Mouse (Mus musculus) c-Kit-negative CD71-positive TER-119-positive erythroid progenitor cells, embryonic 14.5 days (primary cell): Measurements from ENCODE around the gene Pde5a.

Source experiments
- DNase-seq: peaks from one replicate; pipeline ENCODE4 v3.0.0-alpha.2; 2013; ENCODE audit warnings: low read depth, low spot score

The Pde5a gene

DNA sequence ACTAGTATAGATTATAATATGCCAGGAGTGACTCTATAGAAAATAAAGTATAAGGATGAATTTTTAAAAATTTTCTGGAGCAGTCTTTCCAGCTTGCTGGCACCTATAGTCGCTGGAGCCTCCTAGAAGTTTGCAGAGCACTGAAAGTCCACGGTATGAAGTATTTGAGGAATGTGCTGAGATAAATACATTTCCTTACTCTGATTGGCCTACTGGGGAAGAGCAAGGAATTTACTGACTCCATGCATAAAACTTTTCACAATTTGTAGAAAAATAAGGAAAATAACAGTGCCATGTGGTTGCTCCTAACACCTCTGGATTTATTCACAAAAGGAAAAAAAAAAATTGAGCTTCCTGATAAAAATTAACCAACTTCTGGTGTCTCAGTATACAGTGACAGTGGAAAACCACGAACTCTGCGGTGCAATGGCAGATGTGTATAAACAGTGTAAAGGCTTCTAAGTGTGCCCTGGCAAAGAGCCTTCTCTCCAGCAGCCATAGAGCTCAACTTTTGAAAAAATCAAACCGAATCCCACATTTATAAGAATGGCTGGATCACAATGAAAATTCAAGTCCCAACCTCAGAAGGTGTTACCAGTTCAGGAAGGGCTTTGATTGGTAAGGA is 119.8 kb downstream of the Pde5a start:
- no peak for DNase-seq

DNA sequence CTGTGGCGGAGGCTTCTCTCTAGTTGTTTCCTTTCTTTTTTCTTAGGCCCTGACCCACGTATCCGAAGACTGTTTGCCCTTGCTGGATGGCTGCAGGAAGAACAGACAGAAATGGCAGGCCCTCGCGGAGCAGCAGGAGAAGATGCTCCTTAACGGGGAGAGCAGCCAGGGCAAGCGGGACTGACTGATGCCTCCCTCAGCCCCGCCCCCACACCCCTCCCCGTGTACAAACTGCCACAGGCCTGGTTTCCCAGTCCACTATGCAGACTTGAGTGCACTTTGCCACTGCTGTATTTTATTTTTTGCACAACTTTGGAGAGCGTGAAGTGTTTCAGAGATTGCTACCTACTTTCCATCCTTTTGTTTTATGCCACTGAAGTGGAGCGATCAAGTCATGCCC is 126.4 kb downstream of the Pde5a start:
- no peak for DNase-seq

DNA sequence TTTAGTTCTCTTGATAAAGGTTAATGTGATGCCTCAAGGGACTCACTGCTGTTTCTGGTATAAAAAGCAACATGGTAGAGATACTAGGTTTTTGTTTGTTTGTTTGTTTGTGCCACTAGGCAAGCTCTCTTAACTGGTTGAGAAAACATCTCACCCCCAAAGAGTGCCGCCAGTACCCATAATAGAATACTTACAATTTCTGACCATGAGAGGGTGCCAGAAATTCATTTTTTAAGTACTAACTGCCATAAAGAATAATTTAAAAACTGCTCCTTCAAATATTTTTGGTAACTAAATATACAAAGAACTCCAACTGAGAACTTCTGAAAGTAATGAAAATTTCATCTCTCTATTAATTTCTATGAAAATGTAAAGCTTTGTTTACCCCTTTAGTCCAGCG is 131.1 kb downstream of the Pde5a start:
- DNase-seq = no peak

DNA sequence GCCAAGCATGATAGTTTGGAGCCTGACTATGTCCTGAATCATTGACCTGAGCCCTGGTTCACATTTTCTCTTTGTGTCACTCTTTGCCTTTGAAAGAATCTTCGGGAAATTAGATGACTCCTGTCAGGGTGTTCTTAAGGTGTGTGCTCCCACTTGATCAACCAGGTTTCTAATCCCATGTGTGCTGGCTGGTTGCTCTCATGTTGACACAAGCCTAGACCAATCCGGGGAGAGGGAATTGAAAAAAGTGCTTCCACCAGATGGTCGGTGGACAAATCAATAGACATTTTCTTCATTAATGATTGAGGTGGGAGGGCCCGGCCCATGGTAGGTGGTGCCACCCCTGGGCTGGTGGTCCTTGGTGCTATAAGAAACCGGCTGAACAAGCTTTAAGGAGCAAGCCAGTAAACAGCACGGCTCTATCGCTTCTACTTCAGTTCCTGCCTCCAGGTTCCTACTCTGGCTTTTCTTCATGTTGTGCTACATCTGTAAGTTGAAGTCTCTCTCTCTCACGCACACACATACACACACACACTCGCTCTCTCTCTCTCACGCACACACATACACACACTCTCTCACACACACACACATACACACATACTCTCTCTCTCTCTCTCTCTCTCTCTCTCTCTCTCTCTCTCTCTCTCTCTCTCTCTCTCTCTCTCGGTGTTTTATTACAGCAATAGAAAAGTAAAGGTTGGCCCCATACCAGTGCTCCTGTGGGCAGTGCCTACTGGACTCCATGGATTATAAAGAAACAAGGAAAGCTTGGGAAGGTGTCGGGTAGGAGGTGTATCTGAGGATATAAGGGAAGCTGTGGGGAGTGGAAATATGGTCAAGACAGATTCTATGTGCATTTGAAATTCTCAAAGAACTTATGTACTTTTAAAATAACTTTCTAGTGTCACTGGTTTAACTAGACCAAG is 132.1 kb downstream of the Pde5a start:
- no peak for DNase-seq

DNA sequence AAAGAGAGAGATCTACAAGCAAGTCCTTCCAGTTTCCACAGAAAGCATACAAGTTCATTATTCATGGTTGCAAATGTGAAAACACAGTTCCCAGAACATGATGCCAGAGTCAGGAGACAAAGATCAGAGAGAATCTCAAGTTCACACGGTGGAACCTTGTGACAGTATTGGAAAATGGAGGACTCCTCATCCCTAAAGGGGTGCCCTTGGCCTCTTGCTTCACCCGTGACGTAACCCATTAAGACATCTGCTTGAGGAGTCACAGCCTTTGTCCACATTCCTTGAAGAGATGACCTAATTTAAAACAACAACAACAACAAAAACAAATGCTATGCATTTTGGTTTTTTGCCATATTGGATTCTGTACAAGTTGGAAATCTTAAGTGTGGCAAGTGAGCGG is 136.3 kb downstream of the Pde5a start:
- DNase-seq = no peak

DNA sequence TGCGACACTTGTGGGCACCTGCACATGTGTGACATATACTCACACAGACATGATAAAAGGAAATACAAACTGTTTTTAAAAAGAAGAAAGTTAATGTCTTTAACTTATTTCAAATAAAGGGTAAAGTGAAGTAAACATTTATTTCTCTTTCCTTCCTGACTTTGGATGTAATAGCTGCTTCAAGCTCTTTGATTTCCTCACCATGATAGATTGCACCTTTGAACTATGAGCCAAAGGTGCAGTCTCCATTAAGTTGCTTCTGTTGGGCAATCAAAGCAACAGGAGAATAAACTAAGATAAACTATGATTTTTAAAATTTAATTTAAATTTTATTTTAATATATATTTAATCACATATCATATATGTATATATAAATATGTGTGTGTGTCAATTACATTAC is 139.5 kb downstream of the Pde5a start:
- DNase-seq = no peak

DNA sequence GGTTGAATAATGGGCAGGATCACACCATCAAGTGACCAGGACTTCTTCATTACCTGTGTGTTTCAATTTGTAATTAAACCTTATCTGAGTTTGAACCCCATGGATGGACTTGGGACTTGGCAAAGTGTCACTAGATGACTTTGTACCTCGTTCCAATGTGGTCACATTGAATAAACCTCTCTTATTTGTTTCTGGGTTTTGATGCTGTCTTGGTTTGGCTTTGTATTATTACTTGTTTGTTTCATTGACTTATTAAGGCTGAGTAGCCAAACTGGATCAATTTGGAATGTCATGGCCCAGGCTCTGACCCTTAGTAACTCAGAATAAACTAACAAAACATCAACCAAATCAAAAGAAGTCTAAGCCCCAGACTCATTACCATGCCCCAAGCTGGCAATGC is 142.8 kb downstream of the Pde5a start:
- DNase-seq = no peak

DNA sequence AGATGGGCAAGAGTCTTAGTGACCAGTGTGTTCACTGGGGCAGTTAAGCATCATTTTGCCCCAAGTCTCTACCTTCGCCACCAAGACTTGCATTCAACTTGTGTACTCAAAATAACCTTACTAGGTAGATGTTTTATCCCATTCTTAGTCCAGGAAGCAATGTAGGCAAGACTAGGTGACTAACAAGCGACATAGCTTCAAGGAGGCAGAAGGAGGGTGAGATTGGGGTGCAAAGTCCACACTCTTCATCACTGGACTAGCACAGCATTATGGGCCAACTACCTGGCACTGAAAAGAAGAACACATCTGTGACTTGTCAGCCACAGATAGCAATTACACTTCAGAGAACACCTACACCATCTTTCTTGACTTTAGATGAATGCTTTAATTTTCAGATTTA is 148.1 kb downstream of the Pde5a start:
- no peak for DNase-seq

DNA sequence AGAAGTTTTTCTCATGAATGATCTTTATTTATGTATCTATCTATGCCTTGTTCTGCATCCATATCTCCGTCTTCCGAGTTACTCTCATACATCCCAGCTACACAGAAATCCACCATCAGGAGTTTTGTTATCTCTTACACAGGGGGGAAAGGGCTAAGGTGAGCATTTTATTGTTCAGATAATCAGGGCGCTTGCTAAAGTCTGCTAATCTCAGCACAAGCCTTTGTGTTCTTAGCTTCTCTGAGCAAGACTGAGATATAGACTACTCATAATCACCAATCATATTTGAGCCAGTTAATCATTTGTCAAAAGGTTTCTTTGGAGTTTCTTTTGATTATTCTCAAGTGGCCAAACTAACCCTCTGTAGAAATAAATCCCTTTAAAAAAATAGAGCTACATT is 148.8 kb downstream of the Pde5a start:
- no peak for DNase-seq

DNA sequence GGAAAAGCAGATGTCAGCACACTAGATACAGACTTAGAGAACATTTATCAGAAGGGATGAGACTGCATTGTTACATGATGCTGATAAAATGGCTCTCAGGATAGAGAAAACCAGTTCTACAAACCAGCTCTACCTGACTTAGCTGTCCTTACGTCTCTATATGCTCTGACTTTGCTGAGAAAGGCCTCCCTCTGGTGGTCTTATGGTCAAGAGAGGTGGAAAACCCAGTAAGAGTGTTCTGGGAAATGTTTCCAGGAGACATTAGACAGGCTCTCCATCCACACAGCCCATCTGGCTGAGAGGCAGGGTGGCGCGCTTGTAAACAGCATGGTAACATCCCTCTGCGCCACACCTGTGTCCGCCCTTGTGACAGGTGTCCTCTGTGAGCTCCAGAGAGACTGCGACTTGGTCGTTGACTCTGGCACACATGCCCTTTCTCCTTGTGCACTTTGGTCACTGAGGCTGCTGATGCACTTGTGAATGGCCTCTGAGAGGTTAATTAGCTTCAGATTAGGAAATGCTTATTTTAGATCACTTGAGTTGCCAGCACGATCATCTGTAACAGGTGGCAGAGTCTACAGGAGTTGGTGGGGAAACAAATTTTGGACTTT is 150.1 kb downstream of the Pde5a start:
- DNase-seq = no peak

DNA sequence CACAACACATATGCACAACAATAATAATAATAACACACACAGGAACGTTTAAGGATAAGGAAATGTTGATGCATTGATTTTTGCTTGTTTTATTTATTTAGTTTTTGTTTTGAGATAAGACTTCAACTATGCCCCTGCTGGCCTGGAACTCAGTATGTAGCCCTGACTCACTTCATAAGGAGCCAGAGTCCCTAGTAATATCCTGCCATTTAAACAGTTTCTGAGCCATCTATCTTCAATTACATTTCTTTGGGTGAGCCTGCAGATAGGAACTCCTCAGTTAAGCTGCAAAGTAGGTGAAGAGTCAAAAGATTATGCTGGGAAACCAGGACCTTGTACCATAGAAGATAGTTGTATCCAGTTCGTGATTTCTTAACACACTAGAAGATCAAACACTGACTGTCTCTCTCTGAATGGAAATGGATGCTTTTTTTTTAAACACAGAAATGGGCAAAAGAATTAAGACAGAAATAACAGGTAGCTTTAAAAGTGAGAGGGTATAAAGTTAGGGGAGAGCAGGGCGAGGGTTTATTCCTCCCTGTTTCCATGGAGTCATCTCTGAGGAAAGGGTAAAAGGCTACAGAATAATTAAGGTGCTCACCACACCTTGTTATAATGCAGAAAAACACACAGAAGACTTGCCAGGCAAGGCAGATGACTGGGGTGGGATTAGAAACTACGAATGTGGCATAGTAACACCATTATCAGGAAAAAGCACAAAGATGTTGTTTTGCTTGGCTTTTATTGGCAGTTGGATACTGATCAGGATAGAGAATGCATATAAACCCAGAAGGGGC is 159.0 kb downstream of the Pde5a start:
- DNase-seq = no peak

DNA sequence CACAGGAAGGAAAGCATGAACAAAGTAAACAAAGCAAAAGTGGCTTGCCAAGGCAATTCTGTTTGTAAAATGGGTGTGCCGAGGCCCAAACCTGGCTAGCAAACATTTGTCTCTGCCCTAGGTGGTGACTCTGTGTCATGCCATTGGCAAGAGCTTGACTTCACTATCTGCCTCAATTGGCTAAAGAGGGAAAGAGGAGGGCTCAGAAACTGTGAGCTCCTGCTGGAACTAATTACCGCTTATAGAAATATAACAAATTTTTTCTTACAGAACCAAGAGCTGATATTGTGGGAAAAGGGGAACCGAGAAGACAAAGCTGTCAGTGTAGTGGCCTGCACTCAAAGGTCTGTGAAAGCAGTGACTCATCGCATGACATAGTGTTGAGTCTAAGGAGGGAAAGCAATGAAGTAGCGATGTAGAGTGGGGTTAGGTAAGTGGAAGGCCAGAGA is 159.6 kb downstream of the Pde5a start:
- DNase-seq = no peak

DNA sequence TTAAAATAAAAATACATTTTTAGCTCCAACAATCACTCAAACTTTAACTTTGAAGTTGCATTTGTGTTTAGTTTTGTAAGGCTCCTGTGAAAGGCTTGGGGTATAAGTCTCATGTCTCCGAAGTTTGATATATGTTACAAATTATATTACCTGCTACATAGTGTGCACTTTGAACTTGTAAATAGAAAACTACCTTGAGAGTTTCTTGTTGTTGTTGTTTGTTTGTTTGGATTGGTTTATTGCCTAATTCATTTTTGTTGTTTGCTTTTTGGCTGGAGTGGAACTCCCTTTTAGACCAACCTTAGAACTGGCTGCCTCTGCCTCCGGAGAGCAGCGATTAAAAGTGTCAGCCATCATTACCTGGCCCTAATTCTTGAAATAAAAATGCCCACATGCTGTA is 166.0 kb downstream of the Pde5a start, which contains the start of gene Fabp2:
TSS of gene Fabp2 (plus strand) at position 301 of the 400 bp plus-strand sequence.
- DNase-seq = no peak

DNA sequence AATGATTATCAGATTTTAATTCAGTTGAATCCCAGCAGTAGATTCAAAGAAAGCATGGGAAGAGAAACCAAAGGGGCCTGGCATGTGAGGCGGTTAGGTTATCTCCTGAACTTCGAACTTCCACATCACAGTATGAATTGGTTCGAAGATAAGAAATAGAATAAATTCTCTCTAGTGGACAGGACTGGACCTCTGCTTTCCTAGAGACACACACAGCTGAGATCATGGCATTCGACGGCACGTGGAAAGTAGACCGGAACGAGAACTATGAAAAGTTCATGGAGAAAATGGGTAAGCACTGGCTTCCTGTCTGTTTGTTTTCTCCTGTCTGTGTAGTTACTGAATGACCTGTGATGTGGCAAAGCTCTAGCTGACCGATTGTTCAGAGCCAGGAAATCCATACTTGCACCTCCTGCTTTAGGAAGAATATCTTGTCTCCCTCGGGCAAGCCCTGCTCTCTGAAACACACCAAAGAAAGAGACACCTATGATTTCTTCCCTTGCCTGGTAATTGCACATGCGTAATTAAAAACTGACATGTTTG is 166.5 kb downstream of the Pde5a start:
- DNase-seq = no peak

DNA sequence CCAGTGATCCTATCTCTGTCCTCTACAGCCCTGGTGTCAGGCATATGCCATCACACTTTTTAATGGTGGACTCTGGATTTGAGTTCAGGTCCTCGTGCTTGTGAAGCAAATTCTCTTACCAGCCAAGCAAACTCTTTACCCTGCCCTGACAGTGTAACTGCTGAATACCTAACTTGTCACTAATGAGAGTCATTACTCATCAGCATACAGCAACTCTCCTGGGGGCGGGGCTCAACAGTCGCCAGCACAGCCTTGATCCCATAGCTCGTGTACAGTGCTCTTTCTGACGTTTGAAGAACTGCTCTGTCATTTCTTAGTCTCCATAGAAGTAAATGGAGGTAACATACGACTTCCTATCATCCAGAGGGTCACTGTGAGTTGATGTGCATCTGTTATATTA is 169.5 kb downstream of the Pde5a start:
- DNase-seq = no peak

DNA sequence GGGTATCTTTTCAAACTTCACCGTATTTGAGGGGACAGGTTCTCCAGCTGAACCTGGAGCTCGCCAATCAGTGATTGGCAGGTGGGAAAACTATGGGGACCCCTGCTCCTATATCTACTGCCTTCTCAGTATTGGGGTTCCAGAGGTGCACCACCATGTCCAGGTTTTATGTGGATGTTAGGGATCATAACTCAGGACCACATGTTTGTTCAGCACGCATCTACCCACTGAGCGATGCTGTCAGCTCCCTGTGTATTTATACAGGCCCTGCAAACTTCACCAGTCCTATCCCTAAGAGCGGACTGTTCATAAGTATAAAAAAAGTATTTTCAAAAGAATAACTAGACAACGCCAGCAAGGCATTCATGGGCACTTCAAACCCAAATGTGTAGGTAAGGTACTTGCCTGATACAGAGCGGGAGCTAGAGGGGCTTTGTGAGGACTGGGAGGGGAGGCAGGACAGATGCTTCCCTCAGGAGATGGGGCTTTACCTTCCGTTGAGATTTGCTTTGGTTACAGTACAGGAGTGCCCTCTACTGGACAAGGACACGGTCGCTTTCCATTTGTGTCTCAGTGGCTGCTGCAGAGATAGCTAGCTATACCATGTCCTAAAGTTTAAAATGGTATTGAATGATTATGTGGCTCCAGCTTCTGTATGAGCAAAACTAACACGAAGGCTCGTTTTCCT is 175.1 kb downstream of the Pde5a start:
- no peak for DNase-seq

DNA sequence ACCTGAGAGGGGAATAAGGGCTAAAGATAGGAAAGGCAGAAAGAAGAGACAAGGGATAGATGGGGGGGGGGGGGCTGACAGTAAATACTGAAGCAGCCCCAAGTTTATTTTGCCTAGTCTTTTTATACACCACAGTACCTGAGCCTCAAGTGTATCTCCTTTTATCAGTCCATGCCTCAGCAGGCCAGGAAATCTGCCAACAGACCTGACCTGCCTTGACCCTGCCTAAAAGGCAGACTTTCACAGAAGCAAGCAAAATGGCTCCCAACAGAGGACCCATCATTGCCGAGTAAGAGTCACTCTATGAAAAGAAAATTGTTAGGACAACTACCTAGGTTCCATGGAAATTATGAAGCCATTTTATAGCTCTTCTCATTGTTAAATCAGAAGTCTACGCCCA is 179.1 kb downstream of the Pde5a start:
- DNase-seq = no peak
